Mouse (Mus musculus) cortical plate, adult 2 months (tissue): Measurements from ENCODE around the gene Slc31a1. TPM values are rescaled to one million over a fixed set of nuclear protein-coding genes. Genes with fewer than 3 reads are reported as not detected.

Experiments used
- H3K27ac ChIP-seq: fragments of 200-500 bp; 2 replicates; pipeline ENCODE4 v1.5.1; 2012; ENCODE audit warnings: low read length, control low read depth, inconsistent platforms; ENCODE audit not compliant: insufficient read depth
- H3K4me1 ChIP-seq: fragments of 200-500 bp; 2 replicates; pipeline ENCODE4 v1.6.1; 2011; ENCODE audit warnings: low read length; ENCODE audit not compliant: control insufficient read depth, insufficient read depth
- H3K4me3 ChIP-seq: fragments of 200-500 bp; 2 replicates; pipeline ENCODE4 v1.5.1; 2011; ENCODE audit warnings: mild to moderate bottlenecking, low read length, control low read depth; ENCODE audit not compliant: insufficient read depth
- CTCF ChIP-seq: fragments of 200-500 bp; IDR thresholded peaks from 2 replicates; pipeline ENCODE4 v1.5.1; 2011; ENCODE audit warnings: mild to moderate bottlenecking, control low read depth, low read length; ENCODE audit not compliant: insufficient read depth; ENCODE audit errors: extremely low read depth
- POLR2A ChIP-seq: fragments of 200-500 bp; IDR thresholded peaks from 2 replicates; pipeline ENCODE4 v1.6.1; 2011; ENCODE audit warnings: mild to moderate bottlenecking, low read length, control low read depth; ENCODE audit not compliant: insufficient read depth; ENCODE audit errors: extremely low read depth
- polyA plus RNA-seq: library from polyadenylated mRNA; depleted of rRNA; stranded (reverse); fragments of >200 nt; gene quantifications from 2 replicates; pipeline ENCODE4 v1.2.3, GENCODE M21; 2012

Gene Slc31a1
- polyA plus RNA-seq, 1 experiment: 18.1 TPM

GRCm38 (mm10) chr4:62419091-62419490, 58.6 kb downstream of the Slc31a1 start:
- H3K4me3 ChIP-seq: no peak overlapping the region
- no peaks in the 10 kb centered on the region for H3K4me1 ChIP-seq
- TF ChIP-seq POLR2A (no peak), CTCF (no peak)
- no peak overlapping the region for H3K27ac ChIP-seq

DNA sequence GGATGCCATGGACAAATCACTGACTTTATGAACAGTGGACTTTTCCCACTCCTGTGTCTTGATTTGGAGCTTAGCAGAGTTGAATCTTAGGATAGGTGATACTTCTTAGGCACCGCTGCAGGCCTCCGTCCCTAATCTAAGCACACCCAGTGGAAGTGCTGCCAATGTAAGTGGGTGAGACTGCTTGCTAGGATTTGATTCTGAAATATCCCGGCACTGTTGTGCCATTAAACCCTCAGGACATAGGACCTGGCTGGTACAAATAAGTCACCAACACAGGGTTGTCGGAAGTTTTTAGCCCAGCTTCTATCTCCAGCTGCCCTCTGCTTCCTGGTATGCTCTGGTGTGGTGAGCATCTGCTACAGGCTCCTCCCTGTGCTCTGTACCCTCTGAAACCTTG, 65.4 kb downstream of the Slc31a1 start:
- Histone ChIP-seq H3K4me3 (no peak overlapping the region), H3K4me1 (no peaks in the 10 kb centered on the region), H3K27ac (no peak overlapping the region)
- TF ChIP-seq CTCF (no peak), POLR2A (no peak)

DNA sequence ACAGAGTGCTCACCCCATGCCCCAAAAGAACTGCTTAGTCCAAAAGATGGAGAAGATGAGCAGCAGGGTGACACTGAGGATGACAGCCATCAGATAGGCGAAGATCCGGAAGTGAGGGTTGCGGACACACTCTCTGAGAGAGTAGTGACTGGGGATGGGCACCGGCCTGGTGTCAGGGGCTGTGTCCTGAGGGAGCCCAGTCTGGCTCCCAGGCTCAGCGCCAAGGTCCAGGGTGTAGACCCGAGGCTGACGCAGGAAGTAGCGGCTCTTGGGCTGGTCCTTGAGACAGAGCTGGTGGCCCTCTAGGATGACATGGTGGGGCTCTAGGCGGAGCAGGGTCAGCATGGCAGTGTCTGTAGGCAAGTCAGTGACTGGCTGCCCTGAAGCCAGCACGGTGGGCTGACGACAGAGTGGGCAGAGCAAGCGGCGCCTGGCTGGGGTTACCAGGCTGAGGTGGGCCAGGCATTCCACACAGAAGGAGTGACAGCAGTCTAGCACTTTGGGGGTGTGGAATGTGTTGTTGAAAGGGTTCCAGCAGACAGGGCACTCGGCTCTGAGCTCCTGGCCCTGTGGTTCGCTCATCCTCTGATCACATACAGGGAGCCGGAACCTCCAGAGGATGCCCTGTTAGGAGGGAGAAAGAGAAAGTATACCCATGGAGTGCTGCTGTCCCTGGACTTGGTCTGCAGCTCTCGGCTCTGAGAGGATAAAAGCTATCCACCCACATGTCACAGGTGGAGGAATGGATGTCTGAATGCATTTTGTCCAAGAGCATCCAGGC, 67.6 kb downstream of the Slc31a1 start:
- Histone ChIP-seq H3K4me1 (no peaks in the 10 kb centered on the region), H3K4me3 (no peak overlapping the region), H3K27ac (no peak overlapping the region)
- no peak for TF ChIP-seq POLR2A
- TF ChIP-seq CTCF: no peak

DNA sequence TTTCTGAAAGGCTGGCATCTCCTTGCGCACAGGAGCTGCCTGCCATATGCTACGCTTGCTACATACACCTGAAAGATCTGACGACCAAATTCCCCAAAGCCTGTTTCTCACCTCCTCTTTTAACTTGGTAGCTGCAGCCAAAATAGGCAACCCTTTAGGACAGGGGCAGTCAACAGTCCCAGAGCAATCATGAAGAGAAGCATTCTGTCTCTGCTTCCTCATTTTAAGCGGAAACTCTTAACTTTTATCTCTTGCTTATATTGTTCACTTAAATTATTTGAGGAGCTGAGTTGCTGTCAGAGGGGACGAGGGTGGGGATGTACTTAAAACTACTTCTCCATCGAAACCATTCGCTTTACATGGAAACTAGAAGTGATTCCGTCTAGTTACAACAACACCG, 69.1 kb downstream of the Slc31a1 start:
- no peak overlapping the region for H3K27ac ChIP-seq
- TF ChIP-seq POLR2A (no peak), CTCF (no peak)
- H3K4me3 ChIP-seq: no peak overlapping the region
- no peaks in the 10 kb centered on the region for H3K4me1 ChIP-seq

DNA sequence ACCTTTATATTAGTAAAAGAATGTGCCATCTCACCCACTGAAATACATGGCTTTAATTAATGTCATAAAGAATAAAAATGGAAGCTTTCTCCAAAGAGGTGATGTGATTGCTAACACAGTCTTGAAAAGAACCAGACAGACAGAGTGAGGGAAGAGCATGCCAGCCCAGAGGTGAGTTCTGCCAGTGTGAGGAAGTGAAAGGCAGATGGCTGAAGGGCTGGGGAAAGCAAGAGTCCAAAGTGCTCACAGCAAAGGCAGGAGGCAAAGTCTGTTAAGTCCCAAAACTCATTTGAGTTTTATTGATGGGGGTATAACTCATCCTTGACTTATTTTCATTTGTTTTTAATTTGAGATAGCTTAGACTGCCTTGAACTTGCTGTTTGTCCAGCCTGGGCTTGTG, 70.2 kb downstream of the Slc31a1 start:
- TF ChIP-seq POLR2A: no peak
- TF ChIP-seq CTCF: no peak
- H3K4me3 ChIP-seq: no peak overlapping the region
- H3K27ac ChIP-seq: no peak overlapping the region
- H3K4me1 ChIP-seq: no peaks in the 10 kb centered on the region

DNA sequence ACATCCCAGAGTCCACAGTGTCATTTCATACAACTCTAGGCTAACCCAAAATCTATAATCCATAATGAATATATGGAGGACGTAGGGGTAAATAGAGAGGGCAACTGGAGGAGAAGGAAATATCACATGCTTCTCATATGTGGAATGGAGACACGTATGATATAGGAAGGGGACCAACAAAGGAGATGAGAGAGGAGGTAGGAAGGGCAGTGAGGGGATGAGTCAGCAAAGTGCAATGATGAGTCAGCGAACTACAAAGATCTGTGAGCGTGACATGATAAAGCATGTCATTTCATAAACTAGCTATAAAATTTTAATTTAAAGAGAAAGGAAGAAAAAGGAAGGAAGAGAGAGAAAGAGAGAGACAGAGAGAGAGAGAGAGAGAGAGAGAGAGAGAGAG, 71.0 kb downstream of the Slc31a1 start:
- H3K4me1 ChIP-seq: no peaks in the 10 kb centered on the region
- no peak overlapping the region for H3K27ac ChIP-seq
- no peak for TF ChIP-seq POLR2A
- TF ChIP-seq CTCF: no peak
- no peak overlapping the region for H3K4me3 ChIP-seq

GRCm38 (mm10) chr4:62433939-62434870, 73.7 kb downstream of the Slc31a1 start:
- Histone ChIP-seq H3K27ac (no peak overlapping the region), H3K4me1 (no peaks in the 10 kb centered on the region)
- no peak for TF ChIP-seq POLR2A
- no peak for TF ChIP-seq CTCF

GRCm38 (mm10) chr4:62435081-62435480, 74.6 kb downstream of the Slc31a1 start, which contains the start of gene Rnf183:
Gene Rnf183 (minus strand): TSS chr4:62435252.
- no peak for TF ChIP-seq CTCF
- TF ChIP-seq POLR2A: no peak

More at GRCm38 (mm10) chr4:62433939-62434870, 73.7 kb downstream of the Slc31a1 start:
- no peak overlapping the region for H3K4me3 ChIP-seq

DNA sequence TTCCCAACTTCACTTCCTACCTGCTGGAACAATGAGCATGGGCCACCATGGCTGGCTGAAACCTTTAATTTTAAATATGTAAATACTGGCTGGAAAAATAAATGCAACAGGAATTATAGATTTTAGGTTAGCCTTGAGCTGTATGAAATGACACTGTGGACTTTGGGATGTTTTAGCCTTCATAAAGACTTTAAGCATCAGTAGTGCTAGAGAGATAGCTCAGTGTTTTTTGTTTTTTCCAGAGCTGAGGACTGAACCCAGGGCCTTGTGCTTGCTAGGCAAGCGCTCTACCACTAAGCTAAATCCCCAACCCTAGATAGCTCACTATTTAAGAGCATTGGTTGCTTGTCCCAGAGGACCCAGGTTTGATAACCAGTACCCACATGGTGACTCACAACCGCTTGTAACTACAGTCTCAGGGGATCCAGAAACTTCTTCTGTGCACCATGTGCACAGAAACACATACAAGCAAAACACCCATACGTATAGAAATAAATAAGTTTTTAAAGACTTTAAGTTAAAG, 76.8 kb downstream of the Slc31a1 start:
- no peak overlapping the region for H3K27ac ChIP-seq
- no peak overlapping the region for H3K4me3 ChIP-seq
- TF ChIP-seq CTCF (no peak), POLR2A (no peak)
- no peaks in the 10 kb centered on the region for H3K4me1 ChIP-seq

More at GRCm38 (mm10) chr4:62435081-62435480, 74.6 kb downstream of the Slc31a1 start, which contains the start of gene Rnf183:
- no peaks in the 10 kb centered on the region for H3K4me1 ChIP-seq
- no peak within 1 kb of the TSS for H3K27ac ChIP-seq
- H3K4me3 ChIP-seq: no peak within 1 kb of the TSS
